Mouse (Mus musculus) intestine, embryonic 15.5 days (tissue): ENCODE measurements around the gene Ccdc12. TPM values are rescaled to one million over a fixed set of nuclear protein-coding genes. Genes with fewer than 3 reads are reported as not detected.

Experiments used
- ATAC-seq: fragments of 200-750 bp; cut with Nextera tagmentation; 2 replicates; pipeline ENCODE4 v1.8.0; 2017; ENCODE audit warnings: moderate TSS enrichment, moderate library complexity
- H3K27ac ChIP-seq: fragments of 300-500 bp; sonication (generic); 2 replicates; pipeline ENCODE4 v1.5.1; 2015; ENCODE audit warnings: mild to moderate bottlenecking, inconsistent platforms
- H3K27me3 ChIP-seq: fragments of 300-500 bp; sonication (generic); replicated peaks from 2 replicates; pipeline ENCODE4 v1.6.1; 2015; ENCODE audit warnings: inconsistent platforms
- H3K36me3 ChIP-seq: fragments of 300-500 bp; sonication (generic); 2 replicates; pipeline ENCODE4 v1.6.1; 2015; ENCODE audit warnings: inconsistent platforms
- H3K4me1 ChIP-seq: fragments of 300-500 bp; sonication (generic); replicated peaks from 2 replicates; pipeline ENCODE4 v1.6.1; 2015; ENCODE audit warnings: inconsistent platforms
- H3K4me2 ChIP-seq: fragments of 300-500 bp; sonication (generic); replicated peaks from 2 replicates; pipeline ENCODE4 v1.6.1; 2015; ENCODE audit warnings: mild to moderate bottlenecking, inconsistent platforms
- H3K4me3 ChIP-seq: fragments of 300-500 bp; sonication (generic); replicated peaks from 2 replicates; pipeline ENCODE4 v1.5.1; 2015; ENCODE audit warnings: inconsistent platforms
- H3K9ac ChIP-seq: fragments of 300-500 bp; sonication (generic); 2 replicates; pipeline ENCODE4 v1.6.1; 2015; ENCODE audit warnings: inconsistent platforms
- H3K9me3 ChIP-seq: fragments of 300-500 bp; sonication (generic); 2 replicates; pipeline ENCODE4 v1.6.1; 2016; ENCODE audit warnings: inconsistent platforms
- WGBS: fragments of 180-500 bp; shearing (Covaris S2); methylation state at CpG from one replicate; pipeline ENCODE4 v1.1.7; 2015; 5-methylcytosine and 5-hydroxymethylcytosine counted together
- polyA plus RNA-seq: library from polyadenylated mRNA; unstranded; fragments of >200 nt; fragmentation: Nextera tagmentation; extraction: Ambion mirVana; gene quantifications from 2 replicates; pipeline ENCODE4 v1.2.1, GENCODE M21; 2015

Ccdc12 gene
- polyA plus RNA-seq, 1 experiment from 2014 or later: 166 TPM

DNA sequence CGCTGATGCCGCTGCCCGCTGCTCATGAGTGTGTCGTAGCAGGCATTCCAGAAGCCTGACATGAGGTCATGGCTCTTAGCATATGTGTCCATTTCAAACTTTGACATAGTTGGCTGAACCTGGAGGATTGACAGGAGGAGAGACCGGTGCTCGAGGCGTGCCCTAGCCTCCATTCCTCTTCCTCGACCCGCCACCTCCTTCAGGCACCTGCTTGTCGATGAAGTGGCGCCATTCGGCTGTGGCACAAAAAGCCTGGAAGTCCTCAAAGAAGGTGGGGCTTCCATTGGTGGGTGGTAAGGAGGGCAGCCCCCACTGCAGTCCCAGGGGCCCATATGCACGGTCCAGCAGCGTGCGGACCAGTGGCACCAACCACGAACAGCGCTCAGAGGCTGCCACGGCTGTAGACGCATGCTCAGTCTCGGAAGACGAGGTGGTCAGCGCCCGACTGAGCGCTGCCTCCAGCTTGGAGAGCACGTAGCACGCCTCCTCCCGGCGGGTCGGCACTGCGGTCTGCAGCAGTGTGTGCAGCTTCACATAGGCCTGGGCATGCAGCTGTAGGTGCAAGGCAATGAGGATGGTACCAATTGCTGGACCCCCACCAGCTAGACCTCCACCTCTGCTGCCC, 24.5 kb upstream of the Ccdc12 start:
- 35% methylated on average over 30 of the region's 30 CpGs for WGBS
- Histone ChIP-seq H3K9ac (no peak overlapping the region), H3K27ac (no peak overlapping the region), H3K36me3 (0 out of 2 replicates have a peak, but pooled peaks cover 5% of the 10 kb centered on the region), H3K27me3 (peaks cover 13% of the 10 kb centered on the region), H3K4me2 (peak overlapping the region; percentile 35), H3K4me1 (no peaks in the 10 kb centered on the region), H3K9me3 (no peaks in the 10 kb centered on the region), H3K4me3 (no peak overlapping the region)
- ATAC-seq: peak; percentile 19; the same call in 1 of the 2 replicates

DNA sequence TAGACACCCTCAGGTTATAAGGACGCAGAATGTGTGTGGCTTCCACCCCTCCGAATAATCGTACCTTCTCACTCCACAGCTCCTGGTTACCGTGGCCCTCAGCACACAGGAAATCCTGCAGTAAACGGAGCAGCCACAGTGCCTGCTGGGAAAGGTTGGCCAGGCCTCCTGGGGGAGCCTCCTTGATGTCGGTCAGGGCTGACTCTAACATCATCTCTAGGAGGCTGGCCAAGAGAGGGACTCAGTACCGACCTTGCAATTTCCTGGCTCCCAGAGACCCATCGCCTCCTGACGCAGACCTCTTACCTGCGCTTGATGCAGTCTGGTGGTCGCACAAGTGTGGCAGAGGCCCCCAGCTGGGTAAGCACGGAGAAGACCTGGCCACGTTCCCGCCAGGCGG, 23.6 kb upstream of the Ccdc12 start:
- Histone ChIP-seq H3K4me3 (no peak overlapping the region), H3K4me2 (no peak overlapping the region), H3K4me1 (no peaks in the 10 kb centered on the region), H3K9ac (no peak overlapping the region), H3K36me3 (0 out of 2 replicates have a peak, but pooled peaks cover 5% of the 10 kb centered on the region), H3K9me3 (no peaks in the 10 kb centered on the region), H3K27me3 (peaks cover 13% of the 10 kb centered on the region), H3K27ac (no peak overlapping the region)
- 79% methylated on average over 15 of the region's 15 CpGs for WGBS
- ATAC-seq: no peak

- no peak overlapping the region for H3K4me2 ChIP-seq
- H3K4me3 ChIP-seq: no peak overlapping the region
- ATAC-seq: no peak
- no peaks in the 10 kb centered on the region for H3K4me1 ChIP-seq
- H3K27ac ChIP-seq: no peak overlapping the region
- H3K36me3 ChIP-seq: 0 out of 2 replicates have a peak, but pooled peaks cover 5% of the 10 kb centered on the region
- WGBS: 82% methylated on average over 17 of the region's 17 CpGs
- peaks cover 13% of the 10 kb centered on the region for H3K27me3 ChIP-seq
- no peak overlapping the region for H3K9ac ChIP-seq
- no peaks in the 10 kb centered on the region for H3K9me3 ChIP-seq
Observed at GRCm38 (mm10) chr9:110633882-110634281, 22.4 kb upstream of the Ccdc12 start.

DNA sequence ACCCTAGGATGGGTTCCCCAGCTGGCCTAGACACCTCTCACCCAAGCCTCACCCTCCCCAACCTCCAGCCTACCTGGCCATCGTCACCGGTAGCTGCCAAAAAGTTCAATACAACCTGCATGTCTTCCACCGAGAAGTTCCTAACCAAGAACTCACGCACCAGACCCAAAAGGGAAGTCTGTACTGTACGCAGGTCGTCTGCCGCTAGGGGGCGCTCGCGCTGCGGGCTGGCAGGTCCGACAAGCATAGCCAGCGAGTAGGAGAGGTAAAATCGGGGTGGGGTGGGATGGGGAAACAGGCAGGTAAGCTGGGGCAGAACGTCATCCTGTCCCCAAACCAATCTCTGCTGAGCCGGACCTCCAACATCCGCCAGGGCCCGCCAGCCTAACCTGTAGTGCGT, 21.1 kb upstream of the Ccdc12 start:
- ATAC-seq: peak; percentile 30; the same call in 1 of the 2 replicates
- Histone ChIP-seq H3K4me2 (no peak overlapping the region), H3K27ac (no peak overlapping the region), H3K9me3 (no peaks in the 10 kb centered on the region), H3K9ac (no peak overlapping the region), H3K4me1 (no peaks in the 10 kb centered on the region), H3K27me3 (peaks cover 13% of the 10 kb centered on the region), H3K4me3 (no peak overlapping the region), H3K36me3 (0 out of 2 replicates have a peak, but pooled peaks cover 5% of the 10 kb centered on the region)
- 7% methylated on average over 19 of the region's 19 CpGs for WGBS

GRCm38 (mm10) chr9:110638611-110639021, 17.7 kb upstream of the Ccdc12 start:
- H3K36me3 ChIP-seq: no peaks in the 10 kb centered on the region
- H3K4me2 ChIP-seq: no peak overlapping the region
- no peaks in the 10 kb centered on the region for H3K4me1 ChIP-seq
- no peak overlapping the region for H3K27ac ChIP-seq
- H3K27me3 ChIP-seq: no peaks in the 10 kb centered on the region
- 81% methylated on average over 10 of the region's 10 CpGs for WGBS
- no peaks in the 10 kb centered on the region for H3K9me3 ChIP-seq
- no peak overlapping the region for H3K9ac ChIP-seq
- no peak for ATAC-seq
- H3K4me3 ChIP-seq: no peak overlapping the region

GRCm38 (mm10) chr9:110641006-110641405, 15.3 kb upstream of the Ccdc12 start:
- H3K4me3 ChIP-seq: no peak overlapping the region
- no peaks in the 10 kb centered on the region for H3K4me1 ChIP-seq
- WGBS: 89% methylated on average over 5 of the region's 5 CpGs
- H3K27me3 ChIP-seq: no peaks in the 10 kb centered on the region
- H3K4me2 ChIP-seq: no peak overlapping the region
- ATAC-seq: no peak
- no peak overlapping the region for H3K9ac ChIP-seq
- no peaks in the 10 kb centered on the region for H3K36me3 ChIP-seq
- no peaks in the 10 kb centered on the region for H3K9me3 ChIP-seq
- no peak overlapping the region for H3K27ac ChIP-seq

DNA sequence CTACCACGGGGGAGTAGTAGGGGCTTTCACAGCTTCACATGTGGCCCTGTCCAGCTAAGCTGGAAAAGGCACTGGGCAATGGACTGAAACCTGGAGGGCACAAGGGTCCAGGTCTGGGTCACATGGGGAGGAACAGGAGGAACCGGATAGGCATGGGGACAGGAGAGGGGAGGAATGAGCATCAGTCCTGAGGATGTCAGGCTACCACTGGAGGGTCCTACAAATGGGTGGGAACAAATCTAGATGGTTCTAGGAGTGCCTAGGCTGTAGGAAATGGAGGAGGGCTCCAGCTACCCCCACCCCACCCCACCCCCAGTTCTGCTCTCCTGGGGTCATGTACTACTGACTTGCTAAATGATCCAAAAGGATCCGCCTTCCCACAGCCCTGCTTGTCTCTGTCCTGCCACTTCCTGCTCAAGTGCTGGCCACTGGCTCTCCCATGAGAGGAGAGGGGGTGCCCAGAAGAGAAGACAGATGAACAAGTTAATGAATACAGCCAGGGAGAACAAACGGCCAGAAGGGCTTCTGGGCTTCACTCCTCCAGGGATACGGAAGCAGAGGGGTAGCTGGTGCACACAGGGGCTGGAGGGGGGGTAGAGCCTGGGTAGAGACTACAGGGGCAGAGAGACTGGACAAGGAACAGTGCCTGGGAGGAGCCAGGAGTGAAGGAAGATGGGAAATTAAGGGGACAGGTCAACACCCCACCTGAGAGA, 13.3 kb upstream of the Ccdc12 start:
- Histone ChIP-seq H3K27me3 (no peaks in the 10 kb centered on the region), H3K9ac (no peak overlapping the region), H3K9me3 (no peaks in the 10 kb centered on the region), H3K4me2 (no peak overlapping the region), H3K27ac (no peak overlapping the region), H3K4me3 (no peak overlapping the region), H3K4me1 (no peaks in the 10 kb centered on the region), H3K36me3 (no peaks in the 10 kb centered on the region)
- WGBS: 46% methylated on average over 5 of the region's 5 CpGs
- ATAC-seq: no peak

DNA sequence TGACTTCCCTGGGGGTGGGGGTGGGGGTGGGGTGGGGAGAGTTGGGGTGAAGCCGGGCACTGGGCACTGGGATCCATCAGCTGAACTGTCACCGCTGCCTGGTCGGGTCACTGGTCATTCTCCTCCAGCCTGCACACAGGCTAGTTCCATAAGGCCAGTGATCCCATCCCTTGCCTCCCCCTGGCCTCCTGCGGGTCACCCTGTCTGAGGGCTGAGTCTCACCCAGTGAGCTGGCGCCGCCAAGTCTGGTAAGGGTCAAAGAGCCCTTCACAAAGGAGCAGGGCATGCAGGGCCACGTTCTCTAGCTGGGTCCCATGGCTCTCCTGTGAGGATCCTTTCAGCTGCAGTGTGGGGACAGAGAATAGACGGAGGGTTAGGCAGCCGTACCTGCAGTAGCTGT, 12.5 kb upstream of the Ccdc12 start:
- 63% methylated on average over 9 of the region's 9 CpGs for WGBS
- no peak for ATAC-seq
- H3K27me3 ChIP-seq: no peaks in the 10 kb centered on the region
- no peaks in the 10 kb centered on the region for H3K9me3 ChIP-seq
- H3K4me1 ChIP-seq: no peaks in the 10 kb centered on the region
- H3K9ac ChIP-seq: no peak overlapping the region
- H3K27ac ChIP-seq: no peak overlapping the region
- H3K4me2 ChIP-seq: no peak overlapping the region
- H3K4me3 ChIP-seq: no peak overlapping the region
- H3K36me3 ChIP-seq: no peaks in the 10 kb centered on the region

GRCm38 (mm10) chr9:110644295-110644694, 12.0 kb upstream of the Ccdc12 start:
- Histone ChIP-seq H3K4me2 (no peak overlapping the region), H3K9ac (no peak overlapping the region), H3K9me3 (no peaks in the 10 kb centered on the region), H3K27ac (no peak overlapping the region), H3K27me3 (no peaks in the 10 kb centered on the region), H3K4me1 (no peaks in the 10 kb centered on the region), H3K4me3 (no peak overlapping the region), H3K36me3 (no peaks in the 10 kb centered on the region)
- ATAC-seq: no peak
- 83% methylated on average over 10 of the region's 10 CpGs for WGBS

DNA sequence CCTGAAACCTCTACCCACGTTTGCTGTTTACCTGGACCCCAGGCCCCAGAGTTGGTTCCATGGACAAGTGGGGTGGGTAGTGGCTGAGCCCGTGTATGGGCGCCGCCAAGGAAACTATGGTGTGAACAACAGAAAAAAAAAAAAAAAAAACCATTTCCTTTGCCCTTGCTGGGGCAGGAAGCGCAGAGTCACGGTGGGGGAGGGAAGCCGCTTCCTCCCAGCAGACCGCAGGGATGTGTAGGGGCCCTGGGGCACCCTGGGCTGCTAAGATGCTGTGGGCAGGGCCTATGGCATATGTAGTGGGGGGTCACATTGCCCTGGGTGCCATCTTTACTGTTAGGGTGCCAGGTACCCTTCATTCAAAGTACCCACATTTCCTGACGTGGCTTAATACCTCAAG, 11.1 kb upstream of the Ccdc12 start:
- H3K36me3 ChIP-seq: no peaks in the 10 kb centered on the region
- no peak for ATAC-seq
- H3K4me1 ChIP-seq: no peaks in the 10 kb centered on the region
- WGBS: 75% methylated on average over 9 of the region's 9 CpGs
- H3K27me3 ChIP-seq: no peaks in the 10 kb centered on the region
- no peak overlapping the region for H3K9ac ChIP-seq
- H3K27ac ChIP-seq: no peak overlapping the region
- no peak overlapping the region for H3K4me2 ChIP-seq
- H3K9me3 ChIP-seq: no peaks in the 10 kb centered on the region
- no peak overlapping the region for H3K4me3 ChIP-seq

GRCm38 (mm10) chr9:110649775-110650174, 6.5 kb upstream of the Ccdc12 start:
- ATAC-seq: no peak
- Histone ChIP-seq H3K27me3 (peaks cover 20% of the 10 kb centered on the region), H3K4me3 (no peak overlapping the region), H3K27ac (no peak overlapping the region), H3K9me3 (no peaks in the 10 kb centered on the region), H3K36me3 (no peaks in the 10 kb centered on the region), H3K9ac (no peak overlapping the region), H3K4me1 (peaks cover 11% of the 10 kb centered on the region), H3K4me2 (no peak overlapping the region)

DNA sequence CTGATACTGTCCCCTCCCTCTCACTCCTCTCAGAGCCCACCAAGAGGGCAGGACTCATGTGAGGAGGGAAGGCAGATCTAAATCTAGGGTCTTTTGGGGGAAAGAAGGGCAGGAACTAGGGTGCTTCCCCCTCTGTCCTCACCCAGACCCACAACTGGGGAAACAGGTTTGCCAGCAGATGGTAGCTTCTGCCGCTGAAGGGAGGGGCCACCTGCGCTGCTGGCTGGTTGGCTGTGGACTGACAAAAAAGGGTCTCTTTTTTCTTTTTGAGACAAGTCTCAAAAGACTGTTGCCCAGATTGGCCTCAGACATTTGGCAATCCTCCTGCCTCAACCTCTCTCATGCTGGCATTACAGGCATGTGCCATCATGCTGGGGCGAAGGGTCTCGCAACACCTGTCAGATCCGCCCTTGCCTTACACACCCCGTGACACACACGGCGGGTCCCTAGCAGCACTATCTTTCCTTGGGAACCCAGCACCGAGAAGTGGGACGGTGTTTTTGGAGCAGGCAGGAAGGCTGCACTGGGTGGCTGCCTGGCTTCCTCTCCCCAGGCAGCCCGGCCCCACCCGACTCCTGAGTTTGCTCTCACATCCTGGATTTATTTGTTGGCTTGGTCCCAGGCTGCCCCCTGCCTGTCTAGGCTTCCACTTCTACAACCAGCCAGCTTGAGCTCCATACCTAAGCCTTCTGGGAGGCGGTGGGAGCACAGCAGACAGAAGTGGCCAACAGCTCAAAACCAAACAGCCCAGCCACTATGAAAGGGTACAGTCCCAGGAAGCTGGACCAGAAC, 4.2 kb upstream of the Ccdc12 start:
- peak overlapping the region; percentile 94 for H3K4me2 ChIP-seq
- H3K9me3 ChIP-seq: no peaks in the 10 kb centered on the region
- H3K36me3 ChIP-seq: no peaks in the 10 kb centered on the region
- H3K27me3 ChIP-seq: peaks cover 20% of the 10 kb centered on the region
- ATAC-seq: peak; percentile 13; the same call in 1 of the 2 replicates
- WGBS: 14% methylated on average over 13 of the region's 13 CpGs
- peaks cover 21% of the 10 kb centered on the region for H3K4me1 ChIP-seq
- H3K4me3 ChIP-seq: peak overlapping the region; percentile 66
- H3K9ac ChIP-seq: peak overlapping the region; percentile 39; the same call in 1 of the 2 replicates
- H3K27ac ChIP-seq: peak overlapping the region; percentile 32; the same call in 1 of the 2 replicates
